Mouse (Mus musculus): ENCODE results near the gene Stub1.
"Not testable (repeated sequence)": the region's sequence is repeated elsewhere in the genome, so short reads cannot be mapped to it uniquely, and the experiment has no call there.

Stub1 gene

GRCm38 (mm10) chr17:25818851-25819780 lies 14.1 kb downstream of the Stub1 start:
- peak in 1 of 2 experiments; percentile 33 for DNase-seq

GRCm38 (mm10) chr17:25817662-25818061 lies 15.5 kb downstream of the Stub1 start:
- no peak for DNase-seq

- peak; percentile 97 to 98 for DNase-seq
Measured at GRCm38 (mm10) chr17:25813471-25813870, 19.7 kb downstream of the Stub1 start.

GRCm38 (mm10) chr17:25810890-25811289 lies 22.3 kb downstream of the Stub1 start:
- DNase-seq = no peak

- no peak for DNase-seq
Measured at GRCm38 (mm10) chr17:25809606-25810340, 23.4 kb downstream of the Stub1 start.

- DNase-seq = peak; percentile 72 to 81
Measured at GRCm38 (mm10) chr17:25808789-25809605, 24.2 kb downstream of the Stub1 start, which contains the start of gene Fbxl16. Fbxl16 (plus strand) TSS chr17:25809085.

- DNase-seq = no peak
Measured at GRCm38 (mm10) chr17:25808028-25808427, 25.2 kb downstream of the Stub1 start.

GRCm38 (mm10) chr17:25807452-25807851 lies 25.8 kb downstream of the Stub1 start:
- not testable (repeated sequence) for DNase-seq

GRCm38 (mm10) chr17:25806507-25806906 lies 26.7 kb downstream of the Stub1 start:
- DNase-seq = no peak

GRCm38 (mm10) chr17:25802825-25803517 lies 30.2 kb downstream of the Stub1 start:
- no peak for DNase-seq

- DNase-seq = peak; percentile 70 to 77
Measured at GRCm38 (mm10) chr17:25801029-25801428, 32.2 kb downstream of the Stub1 start.

- peak; percentile 94 to 96 for DNase-seq
Measured at GRCm38 (mm10) chr17:25796951-25797369, 36.2 kb downstream of the Stub1 start, which contains the start of gene Metrn. Metrn (minus strand) TSS chr17:25797136.

- peak; percentile 35 to 51 for DNase-seq
Measured at GRCm38 (mm10) chr17:25796211-25796771, 36.9 kb downstream of the Stub1 start.

- DNase-seq = peak; percentile 51 to 72
Measured at GRCm38 (mm10) chr17:25795609-25796092, 37.6 kb downstream of the Stub1 start, which contains the start of gene AC134908.4. AC134908.4 (minus strand) TSS chr17:25795659.

- DNase-seq = no peak
Measured at GRCm38 (mm10) chr17:25794998-25795397, 38.2 kb downstream of the Stub1 start.

- no peak for DNase-seq
Measured at GRCm38 (mm10) chr17:25794197-25794596, 39.0 kb downstream of the Stub1 start.

GRCm38 (mm10) chr17:25792615-25793014 lies 40.6 kb downstream of the Stub1 start, which contains the start of gene Fam173a:
Fam173a (minus strand) TSS chr17:25792901.
- peak; percentile 90 to 94 for DNase-seq

- peak; percentile 90 to 92 for DNase-seq
Measured at GRCm38 (mm10) chr17:25791843-25792527, 41.2 kb downstream of the Stub1 start.

- no peak for DNase-seq
Measured at GRCm38 (mm10) chr17:25791320-25791842, 41.8 kb downstream of the Stub1 start.
